Mouse (Mus musculus) forebrain, postnatal 0 days (tissue): Measurements from ENCODE around the gene Agbl5. TPM values are rescaled to one million over a fixed set of nuclear protein-coding genes. Genes with fewer than 3 reads are reported as not detected.

Experiments used
- ATAC-seq: fragments of 200-750 bp; cut with Nextera tagmentation; 2 replicates; pipeline ENCODE4 v1.8.0; 2017; ENCODE audit warnings: mild to moderate bottlenecking, moderate library complexity
- DNase-seq: peaks from one replicate; pipeline ENCODE4 v3.0.0-alpha.2; 2015
- H3K27ac ChIP-seq: fragments of 300-500 bp; sonication (generic); 2 replicates; pipeline ENCODE4 v1.5.1; 2014; ENCODE audit warnings: low read depth, mild to moderate bottlenecking, antibody characterized with exemption, low read length, moderate library complexity, mixed read lengths
- H3K27me3 ChIP-seq: fragments of 300-500 bp; sonication (generic); 2 replicates; pipeline ENCODE4 v1.6.1; 2014; ENCODE audit warnings: mild to moderate bottlenecking, low read length, mixed read lengths; ENCODE audit not compliant: insufficient read depth
- H3K36me3 ChIP-seq: fragments of 300-500 bp; sonication (generic); 2 replicates; pipeline ENCODE4 v1.6.1; 2014; ENCODE audit warnings: mild to moderate bottlenecking, moderate library complexity; ENCODE audit not compliant: insufficient read depth
- H3K4me1 ChIP-seq: fragments of 300-500 bp; sonication (generic); 2 replicates; pipeline ENCODE4 v1.6.1; 2014; ENCODE audit warnings: antibody characterized with exemption; ENCODE audit not compliant: insufficient read depth
- H3K4me2 ChIP-seq: fragments of 300-500 bp; sonication (generic); 2 replicates; pipeline ENCODE4 v1.6.1; 2014; ENCODE audit warnings: low read depth, mild to moderate bottlenecking, moderate library complexity
- H3K4me3 ChIP-seq: fragments of 300-500 bp; sonication (generic); 2 replicates; pipeline ENCODE4 v1.5.1; 2014; ENCODE audit warnings: low read depth, low read length, mixed read lengths
- H3K9ac ChIP-seq: fragments of 300-500 bp; sonication (generic); 2 replicates; pipeline ENCODE4 v1.6.1; 2014; ENCODE audit warnings: mild to moderate bottlenecking
- H3K9me3 ChIP-seq: fragments of 300-500 bp; sonication (generic); 2 replicates; pipeline ENCODE4 v1.6.1; 2016; ENCODE audit warnings: low read length
- CTCF ChIP-seq: sonication (generic); IDR thresholded peaks from 2 replicates; pipeline ENCODE4 v1.5.1; 2016; ENCODE audit warnings: antibody characterized with exemption, control low read depth, low read depth
- WGBS: fragments of 180-500 bp; shearing (Covaris S2); extraction: QIAGEN DNeasy Blood & Tissue Kit; methylation state at CpG from one replicate; pipeline ENCODE4 v1.1.7; 2014; 5-methylcytosine and 5-hydroxymethylcytosine counted together
- polyA plus RNA-seq: library from polyadenylated mRNA; unstranded; fragments of >200 nt; fragmentation: Nextera tagmentation; extraction: Ambion mirVana; gene quantifications from 2 replicates; pipeline ENCODE4 v1.2.1, GENCODE M21; 2015
- total RNA-seq: library from RNA; depleted of rRNA; stranded (reverse); fragments of >200 nt; gene quantifications from 2 replicates; pipeline ENCODE4 v1.2.3, GENCODE M21; 2014

The Agbl5 gene
- total and polyA plus RNA-seq, 2 experiments from 2014 or later = 21.5 to 52.2 TPM

GRCm38 (mm10) chr5:30908426-30909299 is 20.2 kb downstream of the Agbl5 start:
- ATAC-seq (no peak), DNase-seq (no peak)
- no peaks in the 10 kb centered on the region for H3K27me3 ChIP-seq
- peak overlapping the region; percentile 69 for H3K4me3 ChIP-seq
- no peak for TF ChIP-seq CTCF
- H3K9ac ChIP-seq = peak overlapping the region; percentile 84
- WGBS = 49% methylated on average over 13 of the region's 13 CpGs
- H3K9me3 ChIP-seq = no peaks in the 10 kb centered on the region
- H3K27ac ChIP-seq = no peak overlapping the region
- peaks cover 26% of the 10 kb centered on the region for H3K36me3 ChIP-seq
- H3K4me2 ChIP-seq = peak overlapping the region; percentile 96
- H3K4me1 ChIP-seq = peaks cover 10% of the 10 kb centered on the region

GRCm38 (mm10) chr5:30909300-30909659 is 20.8 kb downstream of the Agbl5 start:
- ATAC-seq (no peak), DNase-seq (no peak)
- peaks cover 10% of the 10 kb centered on the region for H3K4me1 ChIP-seq

GRCm38 (mm10) chr5:30909863-30910262 is 21.4 kb downstream of the Agbl5 start:
- no peaks in the 10 kb centered on the region for H3K27me3 ChIP-seq
- peaks cover 14% of the 10 kb centered on the region for H3K36me3 ChIP-seq
- H3K4me1 ChIP-seq = peaks cover 10% of the 10 kb centered on the region
- 85% methylated on average over 7 of the region's 7 CpGs for WGBS
- no peaks in the 10 kb centered on the region for H3K9me3 ChIP-seq
- no peak overlapping the region for H3K4me2 ChIP-seq
- DNase-seq = no peak
- H3K27ac ChIP-seq = no peak overlapping the region
- no peak for ATAC-seq
- no peak overlapping the region for H3K4me3 ChIP-seq
- no peak for TF ChIP-seq CTCF
- no peak overlapping the region for H3K9ac ChIP-seq

More at GRCm38 (mm10) chr5:30909300-30909659, 20.8 kb downstream of the Agbl5 start:
- no peaks in the 10 kb centered on the region for H3K27me3 ChIP-seq
- no peak overlapping the region for H3K4me3 ChIP-seq
- peaks cover 20% of the 10 kb centered on the region for H3K36me3 ChIP-seq
- 71% methylated on average over 7 of the region's 7 CpGs for WGBS
- no peaks in the 10 kb centered on the region for H3K9me3 ChIP-seq
- no peak overlapping the region for H3K27ac ChIP-seq
- TF ChIP-seq CTCF = no peak
- no peak overlapping the region for H3K4me2 ChIP-seq
- no peak overlapping the region for H3K9ac ChIP-seq

- ATAC-seq = no peak
- no peak for DNase-seq
- no peak for TF ChIP-seq CTCF
- Histone ChIP-seq H3K27me3 (no peaks in the 10 kb centered on the region), H3K4me3 (no peak overlapping the region), H3K4me1 (peaks cover 10% of the 10 kb centered on the region), H3K27ac (no peak overlapping the region), H3K9me3 (no peaks in the 10 kb centered on the region), H3K36me3 (peaks cover 8% of the 10 kb centered on the region), H3K9ac (no peak overlapping the region), H3K4me2 (no peak overlapping the region)
Observed at GRCm38 (mm10) chr5:30910481-30910880, 22.0 kb downstream of the Agbl5 start.

GRCm38 (mm10) chr5:30912156-30912555 is 23.7 kb downstream of the Agbl5 start:
- ATAC-seq = no peak

GRCm38 (mm10) chr5:30913060-30913841 is 24.8 kb downstream of the Agbl5 start, which contains the start of gene Emilin1:
Gene Emilin1 (plus strand): TSS chr5:30913402.
- H3K4me1 ChIP-seq = peaks cover 1% of the 10 kb centered on the region
- H3K4me3 ChIP-seq = no peak within 1 kb of the TSS
- no peak for TF ChIP-seq CTCF
- no peaks in the 10 kb centered on the region for H3K9me3 ChIP-seq
- peak within 1 kb of the TSS; percentile 6; the same call in 1 of the 2 replicates for H3K27ac ChIP-seq
- H3K36me3 ChIP-seq = no peaks in the 10 kb centered on the region
- no peak within 1 kb of the TSS for H3K9ac ChIP-seq
- H3K4me2 ChIP-seq = no peak within 1 kb of the TSS
- WGBS = 33% methylated on average over 13 of the region's 13 CpGs
- no peak for ATAC-seq
- no peaks in the 10 kb centered on the region for H3K27me3 ChIP-seq
- DNase-seq = no peak

More at GRCm38 (mm10) chr5:30912156-30912555, 23.7 kb downstream of the Agbl5 start:
- Histone ChIP-seq H3K4me3 (no peak overlapping the region), H3K27me3 (no peaks in the 10 kb centered on the region), H3K9me3 (no peaks in the 10 kb centered on the region), H3K27ac (no peak overlapping the region), H3K9ac (no peak overlapping the region), H3K36me3 (no peaks in the 10 kb centered on the region), H3K4me2 (no peak overlapping the region), H3K4me1 (peaks cover 6% of the 10 kb centered on the region)
- no peak for DNase-seq
- TF ChIP-seq CTCF = no peak
- 36% methylated on average over 5 of the region's 5 CpGs for WGBS
